Mouse (Mus musculus): ENCODE results near the gene Tamm41. TPM values are rescaled to one million over a fixed set of nuclear protein-coding genes. Genes with fewer than 3 reads are reported as not detected.

The Tamm41 gene
- polyA plus RNA-seq, 2 experiments: 16.0 to 27.3 TPM

DNA sequence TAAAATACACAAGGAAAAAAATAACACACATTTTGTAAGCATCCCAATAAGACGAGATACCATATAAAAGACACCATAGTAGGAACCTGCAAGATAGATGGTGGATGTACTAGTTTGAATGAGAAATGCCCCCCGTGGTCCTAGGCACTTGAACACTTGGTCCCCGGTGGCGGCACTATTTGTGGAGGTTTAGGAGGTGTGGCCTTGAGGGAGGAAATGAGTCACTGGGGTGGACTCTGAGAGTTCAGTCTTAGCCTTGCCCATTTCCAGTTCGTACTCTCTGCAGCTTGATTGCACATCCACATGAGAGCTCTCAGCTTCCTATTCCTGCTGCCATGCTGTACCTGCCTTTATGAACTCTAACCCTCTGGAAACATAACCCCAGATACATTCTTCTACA, 83.2 kb downstream of the Tamm41 start:
- DNase-seq (ENCODE audit: low read depth in 3 of 3, low spot score in 3 of 3) (no peak), ATAC-seq (ENCODE audit: insufficient read depth) (no peak)
- Histone ChIP-seq H3K4me1 (replicated peaks; ENCODE audit: control insufficient read depth in 2 of 2, insufficient read depth in 2 of 2, low read length in 1 of 2) (no peaks in the 10 kb centered on the region), H3K27me3 (ENCODE audit: control insufficient read depth, insufficient read depth, low read length) (no peaks in the 10 kb centered on the region), H3K27ac (no peak overlapping the region), H3K4me3 (ENCODE audit: insufficient read depth in 1 of 2, low read depth in 2 of 2, low read length in 2 of 2) (no peak overlapping the region), H3K9me3 (ENCODE audit: control insufficient read depth, low read length) (no peaks in the 10 kb centered on the region), H3K9ac (replicated peaks) (no peak overlapping the region), H3K36me3 (replicated peaks; ENCODE audit: control insufficient read depth, insufficient read depth, low read depth) (no peaks in the 10 kb centered on the region), H3K4me2 (ENCODE audit: low read depth) (no peak overlapping the region)
- no peak for TF ChIP-seq EP300 (IDR thresholded peaks at IDR 0.05; ENCODE audit: low read depth)
- no peak for TF ChIP-seq CTCF (IDR thresholded peaks at IDR 0.05; ENCODE audit: low read depth)
- 46% methylated on average over 5 of the region's 5 CpGs for WGBS (ENCODE audit: insufficient replicate concordance)

Other genes with a start within 250 kb of the Tamm41 start
- 4.6 TPM in 2 replicates for gene Vgll4, start 67.9 kb downstream of the Tamm41 start, polyA plus RNA-seq (2012; rRNA removed)
- gene Vgll4, start 67.9 kb downstream of the Tamm41 start, polyA plus RNA-seq (2014; fragmentation: Nextera tagmentation; extraction: Ambion mirVana): 5.5 and 7.3 TPM in 2 replicates
- gene Syn2, start 97.0 kb upstream of the Tamm41 start, polyA plus RNA-seq (2012; rRNA removed): 0.04 TPM in 2 replicates
- gene Syn2, start 97.0 kb upstream of the Tamm41 start, polyA plus RNA-seq (2014; fragmentation: Nextera tagmentation; extraction: Ambion mirVana): 0.04 TPM in 1 of 2 replicates, not detected in the other
- not detected in 2 replicates for gene Gm17482, start 189.5 kb upstream of the Tamm41 start, polyA plus RNA-seq (2012; rRNA removed)
- gene Gm17482, start 189.5 kb upstream of the Tamm41 start, polyA plus RNA-seq (2014; fragmentation: Nextera tagmentation; extraction: Ambion mirVana): not detected in 2 replicates
- gene Timp4, start 214.3 kb upstream of the Tamm41 start, polyA plus RNA-seq (2012; rRNA removed): not detected in 2 replicates
- not detected in 2 replicates for gene Timp4, start 214.3 kb upstream of the Tamm41 start, polyA plus RNA-seq (2014; fragmentation: Nextera tagmentation; extraction: Ambion mirVana)